Mouse (Mus musculus) heart, adult 2 months (tissue): ENCODE measurements around the gene Gpr19.

Experiments
- CTCF ChIP-seq: fragments of 200-600 bp; IDR thresholded peaks from 2 replicates; pipeline ENCODE4 v1.8.1; 2022; ENCODE audit warnings: antibody characterized with exemption, mild to moderate bottlenecking, moderate library complexity
- EP300 ChIP-seq: fragments of 200-500 bp; IDR thresholded peaks from 2 replicates; pipeline ENCODE4 v1.6.1; 2011; ENCODE audit warnings: low read depth, low read length, control low read depth; ENCODE audit not compliant: insufficient read depth
- POLR2A ChIP-seq: fragments of 200-500 bp; IDR thresholded peaks from 2 replicates; pipeline ENCODE4 v1.6.1; 2011; ENCODE audit warnings: mild to moderate bottlenecking, low read depth, low read length, control low read depth; ENCODE audit not compliant: insufficient read depth

GRCm38 (mm10) chr6:134876795-134877194 lies 21.6 kb downstream of the Gpr19 start:
- TF ChIP-seq POLR2A (no peak), CTCF (peak; percentile 58), EP300 (no peak)
